In the genomic region with DNA sequence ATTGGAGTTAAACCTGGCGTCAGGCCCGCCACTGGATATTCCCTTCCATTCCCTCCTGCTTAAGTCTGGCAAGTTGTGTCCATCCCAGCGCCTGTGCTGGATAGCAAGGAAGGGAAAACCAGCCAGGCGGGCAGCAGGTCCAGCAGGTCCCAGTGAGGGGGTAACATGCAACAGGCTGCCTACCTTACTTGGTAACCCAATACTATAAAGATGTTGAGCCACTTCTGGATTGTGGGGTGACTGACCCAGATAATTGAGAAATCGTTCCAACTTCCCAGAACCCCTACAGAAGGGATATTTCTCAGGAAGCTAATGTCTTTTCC, we compare ENCODE assay signal across 9 mouse cellular contexts. TPM values are rescaled to one million over a fixed set of nuclear protein-coding genes. Genes with fewer than 3 reads are reported as not detected.
DNase-seq lines count a peak whose midpoint lies in the region; ATAC-seq lines count a peak whose summit lies in the region.
"Had no signal": no experiment of that assay in that cellular context is flagged by ENCODE, and none has a peak within 500 bp of the region (broad histone marks: within the 10 kb centered on the region; RNA-seq: fewer than 3 reads in every experiment).

No protein-coding gene starts in this region.

- ATAC-seq in embryonic facial prominence, embryonic 11.5 days (replicated peaks; ENCODE audit: insufficient number of reproducible peaks, low FRiP score, low TSS enrichment, low read depth): no peak
- no peak for ATAC-seq in embryonic facial prominence, embryonic 15.5 days (ENCODE audit: insufficient number of reproducible peaks, low FRiP score, low TSS enrichment, low read depth)
- ATAC-seq in hindbrain, embryonic 15.5 days (ENCODE audit: low FRiP score, low read depth): no peak
- ATAC-seq in midbrain, embryonic 13.5 days: no peak; the same call in 1 of the 2 replicates
- no peak for ATAC-seq in liver, embryonic 11.5 days (replicated peaks; ENCODE audit: low FRiP score)

- H3K27me3 ChIP-seq in embryonic facial prominence, embryonic 11.5 days (ENCODE audit: control insufficient read depth, insufficient read depth, low read length): no peaks in the 10 kb centered on the region
- H3K27me3 ChIP-seq in embryonic facial prominence, embryonic 15.5 days: peaks cover 8% of the 10 kb centered on the region; the same call in 1 of the 2 replicates
- H3K27me3 ChIP-seq in hindbrain, embryonic 15.5 days: no peaks in the 10 kb centered on the region
- peaks cover 43% of the 10 kb centered on the region for H3K27me3 ChIP-seq in midbrain, embryonic 13.5 days
- H3K27me3 ChIP-seq in liver, embryonic 11.5 days (replicated peaks; ENCODE audit: control insufficient read depth, insufficient read depth, low read length): peaks cover 38% of the 10 kb centered on the region

- no peak for DNase-seq in embryonic facial prominence, embryonic 11.5 days (ENCODE audit: low spot score)
- DNase-seq in retina, embryonic 14.5 days (ENCODE audit: low spot score): no peak
- DNase-seq in liver, embryonic 11.5 days (ENCODE audit: low spot score): no peak
- no peak for DNase-seq in frontal cortex, postnatal 10 days (ENCODE audit: low spot score in 2 of 2)

- H3K36me3 ChIP-seq in embryonic facial prominence, embryonic 11.5 days (replicated peaks; ENCODE audit: control insufficient read depth, insufficient read depth, low read depth, low read length): no peaks in the 10 kb centered on the region
- no peaks in the 10 kb centered on the region for H3K36me3 ChIP-seq in embryonic facial prominence, embryonic 15.5 days
- no peaks in the 10 kb centered on the region for H3K36me3 ChIP-seq in hindbrain, embryonic 15.5 days
- 0 out of 2 replicates have a peak, but pooled peaks cover 3% of the 10 kb centered on the region for H3K36me3 ChIP-seq in midbrain, embryonic 13.5 days
- no peaks in the 10 kb centered on the region for H3K36me3 ChIP-seq in liver, embryonic 11.5 days (ENCODE audit: control insufficient read depth, insufficient read depth, low read length)
- H3K36me3 ChIP-seq: heart, embryonic 10.5 days had no signal

- 21% methylated on average over 5 of the region's 5 CpGs for WGBS in embryonic facial prominence, embryonic 11.5 days
- 15% methylated on average over 5 of the region's 5 CpGs for WGBS in embryonic facial prominence, embryonic 15.5 days
- WGBS in hindbrain, embryonic 15.5 days: 24% methylated on average over 5 of the region's 5 CpGs
- 25% methylated on average over 5 of the region's 5 CpGs for WGBS in midbrain, embryonic 13.5 days
- WGBS in liver, embryonic 11.5 days: 35% methylated on average over 5 of the region's 5 CpGs

- H3K9ac ChIP-seq in embryonic facial prominence, embryonic 11.5 days (replicated peaks; ENCODE audit: low read length): no peak overlapping the region
- no peak overlapping the region for H3K9ac ChIP-seq in embryonic facial prominence, embryonic 15.5 days
- 0 out of 2 replicates have a peak overlapping the region, but pooled peaks have one; percentile 8 for H3K9ac ChIP-seq in hindbrain, embryonic 15.5 days
- H3K9ac ChIP-seq in midbrain, embryonic 13.5 days (replicated peaks): no peak overlapping the region
- H3K9ac ChIP-seq in liver, embryonic 11.5 days (ENCODE audit: low read depth, low read length): no peak overlapping the region
- H3K9ac ChIP-seq: lung, embryonic 14.5 days had no signal

- no peak overlapping the region for H3K4me3 ChIP-seq in embryonic facial prominence, embryonic 11.5 days (ENCODE audit: low read depth, low read length)
- H3K4me3 ChIP-seq in embryonic facial prominence, embryonic 15.5 days (replicated peaks): no peak overlapping the region
- peak overlapping the region; percentile 14; the same call in 1 of the 2 replicates for H3K4me3 ChIP-seq in hindbrain, embryonic 15.5 days
- H3K4me3 ChIP-seq in midbrain, embryonic 13.5 days (replicated peaks): no peak overlapping the region
- no peak overlapping the region for H3K4me3 ChIP-seq in liver, embryonic 11.5 days (ENCODE audit: low read depth, low read length)
- H3K4me3 ChIP-seq: heart, embryonic 10.5 days had no signal

- H3K9me3 ChIP-seq in embryonic facial prominence, embryonic 11.5 days (replicated peaks; ENCODE audit: control insufficient read depth, low read length): no peaks in the 10 kb centered on the region
- no peaks in the 10 kb centered on the region for H3K9me3 ChIP-seq in embryonic facial prominence, embryonic 15.5 days (replicated peaks)
- no peaks in the 10 kb centered on the region for H3K9me3 ChIP-seq in hindbrain, embryonic 15.5 days
- H3K9me3 ChIP-seq in midbrain, embryonic 13.5 days: no peaks in the 10 kb centered on the region
- no peaks in the 10 kb centered on the region for H3K9me3 ChIP-seq in liver, embryonic 11.5 days (ENCODE audit: control insufficient read depth, low read length)
- H3K9me3 ChIP-seq: heart, embryonic 10.5 days had no signal

- H3K27ac ChIP-seq in embryonic facial prominence, embryonic 11.5 days (replicated peaks; ENCODE audit: low read depth, low read length): no peak overlapping the region
- H3K27ac ChIP-seq in embryonic facial prominence, embryonic 15.5 days (replicated peaks): no peak overlapping the region
- H3K27ac ChIP-seq in hindbrain, embryonic 15.5 days (replicated peaks): peak overlapping the region; percentile 88
- H3K27ac ChIP-seq in midbrain, embryonic 13.5 days: peak overlapping the region; percentile 91
- H3K27ac ChIP-seq in liver, embryonic 11.5 days (ENCODE audit: low read depth, low read length): no peak overlapping the region
- H3K27ac ChIP-seq: heart, embryonic 10.5 days had no signal

- H3K4me2 ChIP-seq in embryonic facial prominence, embryonic 11.5 days (ENCODE audit: low read depth, low read length): peak overlapping the region; percentile 5; the same call in 1 of the 2 replicates
- peak overlapping the region; percentile 20; the same call in 1 of the 2 replicates for H3K4me2 ChIP-seq in embryonic facial prominence, embryonic 15.5 days (replicated peaks)
- H3K4me2 ChIP-seq in hindbrain, embryonic 15.5 days: peak overlapping the region; percentile 50
- peak overlapping the region; percentile 43; the same call in 1 of the 2 replicates for H3K4me2 ChIP-seq in midbrain, embryonic 13.5 days (replicated peaks)
- no peak overlapping the region for H3K4me2 ChIP-seq in liver, embryonic 11.5 days

- no peaks in the 10 kb centered on the region for H3K4me1 ChIP-seq in embryonic facial prominence, embryonic 11.5 days (ENCODE audit: control insufficient read depth, insufficient read depth, low read length)
- H3K4me1 ChIP-seq in embryonic facial prominence, embryonic 15.5 days: peaks cover 27% of the 10 kb centered on the region
- peaks cover 12% of the 10 kb centered on the region for H3K4me1 ChIP-seq in hindbrain, embryonic 15.5 days (replicated peaks)
- H3K4me1 ChIP-seq in midbrain, embryonic 13.5 days (replicated peaks): peaks cover 30% of the 10 kb centered on the region
- H3K4me1 ChIP-seq in liver, embryonic 11.5 days (replicated peaks; ENCODE audit: control insufficient read depth, insufficient read depth, low read length): no peaks in the 10 kb centered on the region

RNA-seq across cellular contexts. Expression of a gene that starts 9.7 kb away (rescaled TPM):
- polyA plus RNA-seq in embryonic facial prominence, embryonic 11.5 days (2014; fragmentation: Nextera tagmentation; extraction: Ambion mirVana): 2.0 and 2.4 TPM in 2 replicates
- 0.12 and 0.25 TPM in 2 replicates for polyA plus RNA-seq in embryonic facial prominence, embryonic 15.5 days (2015; fragmentation: Nextera tagmentation; extraction: Ambion mirVana)
- 12.4 and 15.8 TPM in 2 replicates for polyA plus RNA-seq in hindbrain, embryonic 15.5 days (2015; fragmentation: Nextera tagmentation; extraction: Ambion mirVana)
- polyA plus RNA-seq in midbrain, embryonic 13.5 days (2015; fragmentation: Nextera tagmentation; extraction: Ambion mirVana): 79.2 and 91.8 TPM in 2 replicates
- not detected in 2 replicates for polyA plus RNA-seq in liver, embryonic 11.5 days (2014; fragmentation: Nextera tagmentation; extraction: Ambion mirVana)
- polyA plus RNA-seq: lung, embryonic 14.5 days had no signal

Comparison
In these comparisons a context has a peak if more than half of its experiments do, and no peak if none do; other contexts are left out.
1. H3K27ac ChIP-seq: peak in hindbrain, embryonic 15.5 days (single experiment) and midbrain, embryonic 13.5 days (single experiment); none in embryonic facial prominence, embryonic 11.5 days (single experiment), embryonic facial prominence, embryonic 15.5 days (single experiment) and liver, embryonic 11.5 days (single experiment).